Mouse (Mus musculus) heart, embryonic 13.5 days (tissue): ENCODE results near the gene Krt5. TPM values are rescaled to one million over a fixed set of nuclear protein-coding genes. Genes with fewer than 3 reads are reported as not detected.

Source experiments
- ATAC-seq: fragments of 200-750 bp; cut with Nextera tagmentation; 2 replicates; pipeline ENCODE4 v1.8.0; 2017; ENCODE audit warnings: moderate TSS enrichment; ENCODE audit not compliant: insufficient number of reproducible peaks, low FRiP score, low TSS enrichment; ENCODE audit errors: extremely low read depth
- H3K27ac ChIP-seq: fragments of 300-500 bp; sonication (generic); replicated peaks from 2 replicates; pipeline ENCODE4 v1.5.1; 2015; ENCODE audit warnings: moderate library complexity, mild to moderate bottlenecking, inconsistent platforms
- H3K27me3 ChIP-seq: fragments of 300-500 bp; sonication (generic); replicated peaks from 2 replicates; pipeline ENCODE4 v1.6.1; 2015; ENCODE audit warnings: mild to moderate bottlenecking, inconsistent platforms
- H3K36me3 ChIP-seq: fragments of 300-500 bp; sonication (generic); 2 replicates; pipeline ENCODE4 v1.6.1; 2015; ENCODE audit warnings: mild to moderate bottlenecking, inconsistent platforms
- H3K4me1 ChIP-seq: fragments of 300-500 bp; sonication (generic); 2 replicates; pipeline ENCODE4 v1.6.1; 2015; ENCODE audit warnings: inconsistent platforms
- H3K4me2 ChIP-seq: fragments of 300-500 bp; sonication (generic); 2 replicates; pipeline ENCODE4 v1.6.1; 2015; ENCODE audit warnings: inconsistent platforms, mild to moderate bottlenecking, moderate library complexity
- H3K4me3 ChIP-seq: fragments of 300-500 bp; sonication (generic); 2 replicates; pipeline ENCODE4 v1.5.1; 2015; ENCODE audit warnings: moderate library complexity, mild to moderate bottlenecking, inconsistent platforms
- H3K9ac ChIP-seq: fragments of 300-500 bp; sonication (generic); 2 replicates; pipeline ENCODE4 v1.6.1; 2015; ENCODE audit warnings: inconsistent platforms, mild to moderate bottlenecking, moderate library complexity
- H3K9me3 ChIP-seq: fragments of 300-500 bp; sonication (generic); 2 replicates; pipeline ENCODE4 v1.6.1; 2016; ENCODE audit warnings: inconsistent platforms
- WGBS: fragments of 180-500 bp; shearing (Covaris S2); methylation state at CpG from one replicate; pipeline ENCODE4 v1.1.7; 2015; ENCODE audit warnings: mixed read lengths; 5-methylcytosine and 5-hydroxymethylcytosine counted together
- polyA plus RNA-seq: library from polyadenylated mRNA; unstranded; fragments of >200 nt; fragmentation: Nextera tagmentation; extraction: Ambion mirVana; gene quantifications from 2 replicates; pipeline ENCODE4 v1.2.1, GENCODE M21; 2015

Krt5 gene
- polyA plus RNA-seq, result 0.59 and 3.6 TPM in 2 replicates

DNA sequence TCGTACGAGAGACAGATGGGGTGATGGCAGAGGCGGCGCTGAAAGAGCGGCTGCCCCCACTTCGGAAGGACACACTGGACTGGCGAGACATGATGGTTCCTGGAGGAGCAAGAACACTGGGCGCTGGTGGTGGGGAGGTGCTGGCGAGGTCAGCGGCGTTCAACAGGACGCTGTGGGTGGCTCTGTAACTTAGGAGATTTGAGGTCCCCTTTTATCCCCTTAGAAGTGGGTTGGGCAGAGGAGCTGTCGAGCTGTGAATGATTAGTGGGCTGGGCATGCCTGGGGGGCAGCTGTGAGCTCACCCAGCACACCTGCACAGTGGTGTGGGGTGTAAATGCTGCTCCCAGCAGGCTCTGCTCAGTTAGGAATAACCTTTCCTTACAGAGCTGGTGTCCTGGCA is at the start of gene Krt5:
Gene Krt5, minus strand, starts transcription at position 179 of the 400 bp plus-strand sequence.
- H3K27ac ChIP-seq, result no peak within 1 kb of the TSS
- H3K9me3 ChIP-seq, result no peaks in the 10 kb centered on the region
- no peaks in the 10 kb centered on the region for H3K4me1 ChIP-seq
- no peaks in the 10 kb centered on the region for H3K36me3 ChIP-seq
- H3K9ac ChIP-seq, result no peak within 1 kb of the TSS
- 61% methylated on average over 13 of the region's 13 CpGs for WGBS
- H3K27me3 ChIP-seq, result peaks cover 28% of the 10 kb centered on the region
- ATAC-seq, result no peak
- no peak within 1 kb of the TSS for H3K4me3 ChIP-seq
- no peak within 1 kb of the TSS for H3K4me2 ChIP-seq

DNA sequence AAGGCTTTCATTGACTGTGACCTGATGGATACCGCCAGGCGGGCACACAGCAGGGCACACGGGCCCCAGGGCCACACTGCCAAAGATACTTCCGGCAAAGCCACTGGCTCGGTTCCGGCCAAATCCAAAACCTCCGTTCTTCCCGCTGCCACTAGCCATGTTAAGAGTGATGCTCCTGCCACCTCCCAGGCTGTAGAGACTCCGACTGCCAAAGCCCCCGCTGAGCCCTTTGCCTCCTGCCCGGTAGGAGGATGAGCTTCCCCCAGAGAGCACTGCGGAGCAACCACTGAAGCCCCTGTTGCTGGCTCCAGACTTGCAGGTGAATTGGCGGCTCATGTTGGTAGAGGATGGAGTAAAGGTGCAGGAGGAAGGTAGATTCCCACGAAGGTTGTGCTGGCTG is 30.0 kb upstream of the Krt5 start, which contains the start of gene Krt71:
Gene Krt71, minus strand, starts transcription at position 399 of the 400 bp plus-strand sequence.
- Histone ChIP-seq H3K27ac (no peak within 1 kb of the TSS), H3K27me3 (peaks cover 63% of the 10 kb centered on the region), H3K4me2 (no peak within 1 kb of the TSS), H3K4me1 (no peaks in the 10 kb centered on the region), H3K36me3 (no peaks in the 10 kb centered on the region), H3K9me3 (no peaks in the 10 kb centered on the region), H3K9ac (no peak within 1 kb of the TSS), H3K4me3 (no peak within 1 kb of the TSS)
- ATAC-seq, result no peak
- WGBS, result 47% methylated on average over 14 of the region's 14 CpGs

DNA sequence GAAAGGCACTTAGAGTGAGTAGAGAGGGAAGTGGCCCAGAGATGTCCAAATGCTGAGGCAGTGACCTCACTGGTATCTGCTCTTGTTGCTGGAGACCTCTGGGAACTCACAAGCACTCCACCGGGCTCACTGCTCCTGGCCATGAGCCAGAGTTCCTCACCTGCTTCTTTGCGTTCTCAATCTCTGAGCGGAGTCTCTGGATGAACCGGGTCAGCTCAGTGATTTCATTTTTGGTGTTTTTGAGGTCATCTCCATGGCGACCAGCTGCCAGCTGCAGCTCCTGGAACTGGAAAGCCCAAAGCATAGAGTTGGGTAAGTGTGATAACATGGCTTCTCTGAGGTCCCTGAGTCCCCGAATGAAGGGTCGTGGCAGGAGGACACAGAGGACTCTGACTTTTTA is 25.1 kb upstream of the Krt5 start:
- no peak for ATAC-seq
- H3K36me3 ChIP-seq, result no peaks in the 10 kb centered on the region
- H3K27me3 ChIP-seq, result peaks cover 48% of the 10 kb centered on the region
- H3K4me2 ChIP-seq, result no peak overlapping the region
- no peak overlapping the region for H3K27ac ChIP-seq
- H3K4me1 ChIP-seq, result no peaks in the 10 kb centered on the region
- WGBS, result 70% methylated on average over 7 of the region's 7 CpGs
- H3K9ac ChIP-seq, result no peak overlapping the region
- no peak overlapping the region for H3K4me3 ChIP-seq
- no peaks in the 10 kb centered on the region for H3K9me3 ChIP-seq

DNA sequence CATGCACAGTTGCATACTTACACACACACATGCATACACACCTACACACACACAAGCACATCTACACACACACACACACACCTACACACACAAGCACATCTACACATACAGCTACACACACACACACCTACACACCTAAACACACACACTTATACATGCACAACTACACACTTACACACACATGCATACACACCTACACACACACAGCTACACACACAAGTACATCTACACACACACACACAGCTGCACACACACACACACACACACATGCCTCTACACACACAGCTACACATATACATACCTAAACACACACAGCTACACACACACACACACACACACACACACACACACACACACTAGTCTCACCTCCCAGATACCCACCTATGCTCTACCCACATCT is 18.0 kb upstream of the Krt5 start:
- peaks cover 28% of the 10 kb centered on the region for H3K27me3 ChIP-seq
- no peak overlapping the region for H3K27ac ChIP-seq
- H3K4me3 ChIP-seq, result no peak overlapping the region
- ATAC-seq, result no peak
- no peaks in the 10 kb centered on the region for H3K36me3 ChIP-seq
- H3K9ac ChIP-seq, result no peak overlapping the region
- H3K4me1 ChIP-seq, result no peaks in the 10 kb centered on the region
- no peaks in the 10 kb centered on the region for H3K9me3 ChIP-seq
- H3K4me2 ChIP-seq, result no peak overlapping the region

DNA sequence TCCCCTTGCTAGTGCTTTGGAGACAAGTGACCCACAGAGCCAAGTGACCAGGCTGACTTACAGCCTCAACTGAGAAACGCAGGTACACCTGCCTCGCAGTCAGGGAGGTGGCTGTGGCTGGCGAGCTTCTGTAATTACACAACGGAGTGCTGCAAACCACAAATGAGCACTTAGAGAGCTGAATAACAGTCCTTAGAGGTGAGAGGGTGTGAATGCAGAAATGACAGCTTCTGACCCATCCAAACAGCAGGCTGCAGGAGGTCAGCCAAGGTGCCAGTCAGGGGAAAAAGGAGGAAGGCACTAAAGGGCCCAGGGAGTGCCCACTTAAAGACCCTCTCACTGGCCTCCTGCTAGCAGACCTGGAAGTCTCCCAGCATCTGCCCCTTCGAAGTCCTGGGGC is 12.0 kb upstream of the Krt5 start:
- 43% methylated on average over 5 of the region's 5 CpGs for WGBS
- no peak for ATAC-seq
- Histone ChIP-seq H3K27me3 (peaks cover 56% of the 10 kb centered on the region), H3K4me3 (no peak overlapping the region), H3K4me1 (no peaks in the 10 kb centered on the region), H3K36me3 (no peaks in the 10 kb centered on the region), H3K4me2 (no peak overlapping the region), H3K9ac (no peak overlapping the region), H3K27ac (no peak overlapping the region), H3K9me3 (no peaks in the 10 kb centered on the region)

DNA sequence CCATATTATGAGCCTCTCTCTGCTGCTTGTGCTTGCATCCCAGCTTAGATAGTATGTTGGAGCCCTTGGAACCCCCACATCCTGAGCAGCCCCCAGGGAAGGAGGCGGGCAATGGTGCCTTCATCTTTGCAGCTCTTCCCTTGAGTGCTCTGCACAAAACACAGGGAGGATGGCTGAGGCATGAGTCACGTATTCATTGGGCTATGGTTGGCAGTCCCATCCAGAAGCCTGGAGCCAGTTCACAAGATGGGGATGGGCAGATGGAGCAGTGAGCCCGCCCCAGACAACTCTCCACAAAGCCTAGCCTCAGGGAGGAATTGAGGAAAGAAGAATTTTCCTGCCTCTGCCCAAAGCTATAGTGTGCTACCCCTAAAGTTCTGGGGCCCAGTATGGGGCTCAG is 3.1 kb upstream of the Krt5 start:
- Histone ChIP-seq H3K9ac (no peak overlapping the region), H3K36me3 (no peaks in the 10 kb centered on the region), H3K27me3 (peaks cover 29% of the 10 kb centered on the region), H3K4me1 (no peaks in the 10 kb centered on the region), H3K27ac (no peak overlapping the region), H3K4me3 (no peak overlapping the region), H3K4me2 (no peak overlapping the region), H3K9me3 (no peaks in the 10 kb centered on the region)
- ATAC-seq, result no peak
- WGBS, result 53% methylated on average over 3 of the region's 3 CpGs

DNA sequence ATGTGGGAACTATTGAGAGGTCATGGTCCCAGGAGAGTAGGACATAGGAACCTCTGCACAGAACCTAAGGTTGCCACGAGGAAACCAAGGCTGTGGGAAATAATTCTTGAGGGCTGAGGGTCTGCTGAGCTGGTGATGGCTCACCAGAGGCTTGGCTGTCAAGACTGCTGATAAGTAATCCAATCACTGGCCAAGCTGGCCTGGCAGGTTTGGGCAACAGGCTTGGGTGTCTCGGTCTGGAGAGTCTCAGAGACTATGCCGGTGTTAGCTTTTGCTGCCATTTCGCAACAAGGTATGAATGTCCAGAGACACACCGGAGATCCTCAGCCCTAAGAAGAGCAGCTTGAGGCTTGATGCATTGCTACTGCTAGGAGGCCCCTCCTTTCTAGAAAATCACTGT is 1.7 kb upstream of the Krt5 start:
- Histone ChIP-seq H3K4me1 (no peaks in the 10 kb centered on the region), H3K36me3 (no peaks in the 10 kb centered on the region), H3K27me3 (peaks cover 24% of the 10 kb centered on the region), H3K9me3 (no peaks in the 10 kb centered on the region), H3K9ac (no peak overlapping the region), H3K4me2 (no peak overlapping the region), H3K27ac (no peak overlapping the region), H3K4me3 (no peak overlapping the region)
- no peak for ATAC-seq
- 63% methylated on average over 5 of the region's 5 CpGs for WGBS

DNA sequence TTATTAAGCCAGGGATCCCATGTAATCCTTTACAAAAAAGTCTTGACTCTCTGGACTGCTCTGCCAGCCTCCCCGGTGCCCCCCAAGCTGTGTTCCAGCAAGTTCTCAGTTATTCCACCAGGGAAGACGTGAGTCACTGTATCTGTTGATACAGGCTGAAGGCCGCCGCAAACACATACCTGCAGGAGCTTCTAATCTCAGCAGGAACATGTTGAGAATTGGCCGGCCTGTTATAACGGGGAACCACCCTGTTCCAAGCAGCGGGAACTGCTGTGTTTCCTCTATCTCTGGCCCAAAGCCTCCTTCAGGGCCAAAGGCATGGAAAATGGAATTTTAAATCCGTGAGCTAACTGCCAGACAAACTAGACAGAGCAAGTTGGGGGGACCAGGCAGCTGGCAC is 1.0 kb upstream of the Krt5 start:
- no peaks in the 10 kb centered on the region for H3K9me3 ChIP-seq
- no peak for ATAC-seq
- no peak overlapping the region for H3K4me2 ChIP-seq
- no peaks in the 10 kb centered on the region for H3K36me3 ChIP-seq
- H3K4me1 ChIP-seq, result no peaks in the 10 kb centered on the region
- no peak overlapping the region for H3K4me3 ChIP-seq
- no peak overlapping the region for H3K27ac ChIP-seq
- H3K9ac ChIP-seq, result no peak overlapping the region
- 54% methylated on average over 8 of the region's 8 CpGs for WGBS
- peaks cover 22% of the 10 kb centered on the region for H3K27me3 ChIP-seq

DNA sequence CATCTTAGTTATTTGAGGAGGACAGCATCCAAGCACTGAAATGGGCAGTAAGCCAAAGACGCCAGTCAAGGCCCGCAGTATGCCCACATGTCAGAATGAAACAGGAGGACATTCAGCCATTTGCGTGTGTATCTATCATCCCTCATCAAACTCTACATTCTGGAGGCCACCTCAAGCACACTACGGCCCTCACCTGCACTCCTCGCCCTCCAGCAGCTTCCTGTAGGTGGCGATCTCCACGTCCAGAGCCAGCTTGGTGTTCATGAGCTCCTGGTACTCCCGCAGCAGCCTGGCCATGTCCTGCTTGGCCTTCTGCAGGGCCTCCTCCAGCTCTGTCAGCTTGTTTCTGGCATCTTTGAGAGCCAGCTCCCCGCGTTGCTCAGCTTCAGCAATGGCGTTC is 4.0 kb downstream of the Krt5 start:
- Histone ChIP-seq H3K4me2 (no peak overlapping the region), H3K4me1 (no peaks in the 10 kb centered on the region), H3K9me3 (no peaks in the 10 kb centered on the region), H3K36me3 (no peaks in the 10 kb centered on the region), H3K4me3 (no peak overlapping the region), H3K27me3 (peaks cover 25% of the 10 kb centered on the region), H3K27ac (no peak overlapping the region), H3K9ac (no peak overlapping the region)
- ATAC-seq, result no peak
- 62% methylated on average over 11 of the region's 11 CpGs for WGBS

DNA sequence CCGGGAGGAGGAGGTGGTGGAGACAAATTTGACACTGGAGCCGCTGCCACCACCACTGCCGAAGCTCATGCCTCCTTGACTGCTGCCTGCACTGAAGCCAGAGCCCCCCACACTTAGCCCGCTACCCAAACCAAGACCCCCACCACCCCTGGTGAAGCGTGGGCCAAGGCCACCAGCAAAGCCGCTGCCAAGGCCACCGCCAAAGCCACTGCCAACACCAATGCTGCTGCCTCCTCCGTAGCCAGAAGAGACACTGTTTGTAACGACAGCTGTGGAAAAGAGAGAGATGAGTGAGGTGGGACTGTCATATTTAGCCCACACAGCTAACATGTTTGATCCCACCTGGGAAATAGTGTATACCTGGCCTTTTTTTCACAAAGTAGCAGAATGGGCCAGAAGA is 5.2 kb downstream of the Krt5 start:
- Histone ChIP-seq H3K4me3 (no peak overlapping the region), H3K9ac (no peak overlapping the region), H3K9me3 (no peaks in the 10 kb centered on the region), H3K4me1 (no peaks in the 10 kb centered on the region), H3K4me2 (no peak overlapping the region), H3K27ac (no peak overlapping the region), H3K27me3 (peaks cover 17% of the 10 kb centered on the region), H3K36me3 (no peaks in the 10 kb centered on the region)
- ATAC-seq, result no peak
- WGBS, result 70% methylated on average over 9 of the region's 9 CpGs

DNA sequence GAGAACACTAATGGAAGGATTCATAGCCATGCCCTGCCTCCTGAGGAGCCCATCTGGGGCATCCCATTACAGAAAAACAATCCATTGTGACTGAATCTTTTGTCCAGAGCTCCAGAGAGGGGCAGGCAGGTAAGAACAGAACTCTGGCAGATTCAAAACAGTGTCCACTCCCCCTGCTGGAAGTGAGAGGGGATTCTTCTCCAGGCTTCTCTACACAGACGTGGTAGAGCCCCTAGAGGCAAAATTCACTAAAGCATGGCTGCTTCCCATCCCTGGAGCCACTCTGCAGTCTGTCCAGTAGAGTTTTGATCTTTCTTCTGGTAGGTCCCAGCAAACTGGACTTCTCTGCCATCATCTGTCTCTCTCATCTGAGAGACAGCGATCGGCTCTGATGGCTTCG is 8.6 kb downstream of the Krt5 start:
- 66% methylated on average over 4 of the region's 4 CpGs for WGBS
- H3K4me2 ChIP-seq, result no peak overlapping the region
- H3K36me3 ChIP-seq, result no peaks in the 10 kb centered on the region
- H3K4me3 ChIP-seq, result no peak overlapping the region
- no peak overlapping the region for H3K9ac ChIP-seq
- H3K9me3 ChIP-seq, result no peaks in the 10 kb centered on the region
- no peaks in the 10 kb centered on the region for H3K4me1 ChIP-seq
- peaks cover 17% of the 10 kb centered on the region for H3K27me3 ChIP-seq
- H3K27ac ChIP-seq, result no peak overlapping the region
- no peak for ATAC-seq

DNA sequence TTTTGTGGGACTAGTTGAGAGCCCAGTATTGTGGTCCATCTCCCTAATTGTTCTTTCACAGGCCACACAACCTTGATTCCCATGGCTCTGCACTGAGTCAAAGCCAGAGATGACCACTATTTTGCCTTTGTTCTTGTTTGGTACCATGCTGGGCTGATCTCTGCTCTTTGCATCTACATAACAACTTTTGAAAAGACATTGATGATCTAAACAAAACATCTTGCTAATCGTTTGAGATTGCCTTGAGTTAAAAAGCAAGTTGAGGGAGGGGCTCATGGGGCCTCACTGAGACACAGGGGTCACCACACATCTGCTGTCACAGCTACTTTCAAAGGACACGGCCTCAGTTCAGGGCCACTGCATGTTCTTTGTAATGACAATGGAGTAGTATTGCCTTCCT is 10.3 kb downstream of the Krt5 start:
- no peak overlapping the region for H3K27ac ChIP-seq
- no peak overlapping the region for H3K4me2 ChIP-seq
- no peaks in the 10 kb centered on the region for H3K36me3 ChIP-seq
- no peaks in the 10 kb centered on the region for H3K9me3 ChIP-seq
- no peaks in the 10 kb centered on the region for H3K4me1 ChIP-seq
- WGBS, result 41% methylated on average over 2 of the region's 2 CpGs
- H3K27me3 ChIP-seq, result peaks cover 10% of the 10 kb centered on the region
- no peak for ATAC-seq
- no peak overlapping the region for H3K4me3 ChIP-seq
- no peak overlapping the region for H3K9ac ChIP-seq
